Mouse (Mus musculus) kidney, adult 8-10 months (tissue): ENCODE results near the gene Recql5.

Experiments used
- DNase-seq, 2 experiments: peaks; one replicate each; pipeline ENCODE4 v3.0.0; 2022

The Recql5 gene

DNA sequence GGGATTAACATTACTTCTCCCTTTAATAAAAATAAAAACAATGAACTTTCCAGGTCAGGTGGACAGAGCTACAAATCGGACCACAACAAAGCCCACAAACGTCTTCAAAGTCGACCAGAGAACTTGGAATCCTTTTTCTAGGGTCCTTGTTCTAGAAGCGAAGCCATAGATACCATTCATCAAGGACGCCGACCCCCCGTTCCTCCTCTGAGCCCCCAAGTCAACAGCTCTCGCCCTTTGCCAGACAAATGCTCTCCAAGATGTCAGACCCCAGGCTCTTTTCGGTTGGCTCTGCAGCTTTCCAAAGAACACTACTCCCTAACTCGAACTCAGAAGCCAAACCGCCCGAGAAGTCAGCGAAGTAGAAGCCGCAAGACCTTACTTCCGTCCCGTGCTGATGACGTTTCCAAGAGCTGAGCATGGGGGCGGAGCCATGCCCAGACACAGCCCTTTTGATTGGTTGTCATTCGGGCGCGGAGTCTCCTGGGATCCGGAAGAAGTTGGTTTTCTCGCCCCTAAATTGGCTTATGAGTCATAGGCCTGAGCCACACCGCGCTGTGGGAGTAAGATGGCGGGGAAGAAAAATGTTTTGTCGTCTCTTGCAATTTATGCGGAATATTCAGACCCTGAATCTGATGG is at the start of gene Recql5, which contains the start of gene Sap30bp:
Recql5 (minus strand) TSS at position 370 of the 639 bp plus-strand sequence.
Sap30bp (plus strand) TSS at position 175 of the 639 bp plus-strand sequence.
- DNase-seq: peak; percentile 98

DNA sequence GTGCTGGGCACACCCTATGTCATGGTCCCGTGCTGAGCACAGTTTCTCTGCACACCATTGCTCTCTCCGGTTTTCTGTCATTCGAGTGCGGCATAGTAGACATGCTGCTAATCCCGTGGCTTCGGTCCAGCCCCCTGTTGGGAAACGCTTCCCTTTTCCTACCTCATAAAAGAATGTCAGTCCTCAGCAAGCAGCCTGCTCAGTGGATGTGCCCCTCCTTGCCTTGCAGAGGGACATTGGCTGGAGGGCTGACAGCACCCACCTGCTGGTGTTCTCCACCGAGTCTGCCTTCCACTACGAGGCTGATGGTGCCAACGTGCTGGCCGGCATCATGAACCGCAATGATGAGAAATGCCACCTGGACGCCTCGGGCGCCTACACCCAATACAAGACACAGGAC is 49.2 kb upstream of the Recql5 start:
- DNase-seq: no peak

DNA sequence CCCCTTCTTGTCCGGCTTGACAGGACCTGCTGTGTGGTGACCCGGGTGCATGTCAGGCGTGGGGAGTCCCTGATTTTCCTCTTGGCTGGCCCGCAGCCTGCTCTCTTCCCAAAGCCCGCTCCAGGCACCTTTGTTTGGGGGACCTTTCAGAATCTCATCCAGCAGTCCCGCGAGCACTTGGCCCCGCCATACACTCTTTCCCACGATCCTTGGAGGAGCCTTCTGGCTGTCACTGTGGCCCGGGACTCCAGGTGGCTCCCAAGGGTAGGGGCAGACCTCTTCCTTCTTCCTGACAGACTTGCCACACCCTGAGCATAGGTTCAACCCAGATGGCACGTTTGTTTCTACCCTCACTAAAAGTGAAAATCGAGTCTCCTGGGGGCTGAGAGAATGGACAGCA is 42.3 kb upstream of the Recql5 start:
- no peak for DNase-seq

DNA sequence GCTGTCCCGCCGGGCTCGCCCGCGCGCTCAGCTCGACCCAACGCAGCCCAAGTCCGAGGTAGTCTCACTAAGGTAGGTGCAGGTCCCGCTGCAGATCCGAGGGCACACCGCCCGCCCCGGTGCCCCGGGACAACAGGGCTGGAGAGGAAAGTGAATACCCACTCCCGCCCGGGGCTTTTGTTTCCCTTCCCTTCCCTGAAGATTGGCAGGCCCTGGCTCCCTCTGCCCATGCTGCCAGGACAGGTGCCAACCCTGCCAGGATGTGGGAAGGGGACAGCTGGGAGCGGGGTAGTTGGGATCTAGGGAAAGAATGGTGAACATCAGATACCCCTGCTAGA is 41.8 kb upstream of the Recql5 start:
- DNase-seq: no peak

DNA sequence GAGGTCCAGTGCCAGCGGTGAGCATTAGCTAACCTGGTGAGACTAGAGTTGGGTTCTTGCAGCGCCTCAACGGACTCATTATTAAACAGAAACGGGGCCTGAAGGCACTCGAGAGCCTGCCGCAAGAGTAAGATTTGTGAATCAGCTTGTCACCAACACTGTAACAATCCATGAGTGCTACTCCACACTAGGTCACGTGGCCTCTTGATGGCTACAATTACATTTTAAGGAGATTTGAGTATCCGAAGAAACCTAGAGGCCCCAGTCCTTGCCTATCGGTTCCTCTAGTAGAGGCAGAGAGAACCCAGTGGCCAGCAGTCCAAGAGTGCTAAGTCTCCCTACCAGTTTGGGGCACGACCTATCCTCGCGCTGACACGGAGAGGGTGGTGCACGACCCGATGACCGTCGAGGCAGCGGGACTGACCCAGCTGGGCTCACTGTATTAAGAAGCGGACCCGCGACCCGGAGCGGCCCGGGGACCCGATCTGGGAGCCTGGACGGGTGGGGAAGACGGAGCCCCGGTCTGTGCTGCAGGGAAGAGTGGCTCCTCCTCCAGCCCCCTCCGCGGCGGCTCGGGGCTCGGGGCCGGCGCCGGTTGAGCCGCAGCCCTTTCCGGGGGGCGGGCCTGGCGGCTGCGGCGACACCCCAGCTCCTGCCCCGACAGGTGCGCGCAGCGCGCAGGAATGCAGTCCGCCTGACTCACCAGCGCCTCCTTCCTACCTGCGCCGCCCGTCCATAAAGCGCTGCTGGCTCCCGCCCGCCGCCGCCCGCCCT is 41.2 kb upstream of the Recql5 start, which contains the start of gene Itgb4:
Itgb4 (plus strand) TSS at position 401 of the 774 bp plus-strand sequence.
- peak; percentile 58 to 65 for DNase-seq

DNA sequence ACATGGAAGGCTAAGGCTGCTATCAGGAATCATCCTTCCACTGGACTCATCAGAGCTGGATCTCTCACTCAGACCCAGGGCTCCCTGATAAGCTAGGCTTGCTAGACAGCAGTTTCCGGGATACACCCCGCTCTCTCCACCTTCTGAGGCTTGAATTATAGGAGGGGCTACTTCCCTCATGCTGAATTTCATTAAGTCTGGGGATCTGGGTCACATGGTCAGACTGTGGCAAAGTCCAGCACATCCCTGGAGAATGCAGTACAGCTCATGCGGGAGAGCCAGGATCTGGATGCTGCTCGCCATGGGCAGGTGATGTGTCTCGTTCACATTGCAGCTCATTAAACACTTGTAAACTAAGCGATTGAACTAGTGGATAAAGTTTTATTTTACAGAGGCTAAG is 37.7 kb upstream of the Recql5 start:
- DNase-seq: peak in 1 of 2 experiments; percentile 37

DNA sequence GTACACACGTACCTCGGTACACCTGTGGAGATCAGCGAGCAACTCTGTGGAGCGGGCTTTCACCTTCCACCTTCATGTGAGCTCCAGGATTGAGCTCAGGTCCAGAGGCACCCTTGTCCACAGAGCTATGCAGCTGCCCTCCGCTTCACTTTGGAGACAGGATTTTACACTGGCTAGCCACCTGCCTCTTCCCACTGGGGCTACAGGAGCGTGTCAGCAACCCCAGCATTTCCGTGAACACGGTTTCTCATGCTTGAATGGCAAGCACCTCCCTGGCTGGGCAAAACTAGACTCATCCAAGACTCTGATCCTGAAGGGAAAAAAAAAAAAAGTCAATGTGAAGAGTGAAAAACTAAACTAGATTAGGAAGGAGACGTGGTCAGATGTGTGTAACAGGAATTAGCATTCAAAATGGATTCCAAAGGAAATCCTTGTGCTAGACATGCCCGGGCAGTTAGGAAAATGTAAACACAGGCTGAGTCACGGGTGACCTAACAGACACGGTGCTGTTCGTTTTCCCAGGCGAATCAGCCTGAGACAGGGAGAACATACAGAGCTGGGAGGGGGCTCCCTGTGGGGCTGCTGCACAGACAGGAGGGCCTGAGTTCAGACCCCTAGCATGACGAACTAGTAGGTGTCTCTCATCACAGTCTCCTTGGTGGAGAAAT is 36.9 kb upstream of the Recql5 start:
- DNase-seq: peak; percentile 22 to 30

DNA sequence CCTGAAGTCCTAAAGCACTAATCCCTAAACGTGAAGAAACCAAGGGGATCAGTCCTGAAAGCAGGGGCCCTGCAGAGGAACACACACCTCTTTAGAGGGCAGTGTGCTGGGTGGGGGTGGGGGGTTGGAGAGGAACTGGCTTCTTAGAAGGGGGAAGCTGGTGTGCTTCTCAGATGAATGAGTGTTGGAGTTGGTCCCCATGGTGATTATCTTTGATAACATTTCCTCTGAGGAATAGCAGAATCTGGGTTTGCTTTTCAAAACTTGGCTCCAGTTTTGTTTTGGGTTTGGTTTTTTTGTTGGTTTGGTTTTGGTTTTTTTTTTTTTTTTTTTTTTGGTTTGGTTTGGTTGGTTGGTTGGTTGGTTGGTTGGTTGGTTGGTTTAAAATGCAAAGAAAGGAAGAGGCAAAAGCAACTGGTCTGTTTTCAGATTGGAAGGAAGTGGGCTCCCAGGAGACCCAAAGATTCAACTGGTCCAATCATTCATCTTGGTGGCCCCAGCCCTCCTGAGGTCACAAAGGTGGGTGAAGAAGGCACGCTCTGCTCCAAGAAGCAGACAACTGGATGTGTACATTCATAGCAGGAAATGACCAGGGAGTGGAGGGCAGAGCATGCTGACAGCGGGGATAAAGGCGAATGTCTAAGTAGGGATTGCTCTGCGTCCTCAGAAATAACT is 35.6 kb upstream of the Recql5 start:
- DNase-seq: no peak

DNA sequence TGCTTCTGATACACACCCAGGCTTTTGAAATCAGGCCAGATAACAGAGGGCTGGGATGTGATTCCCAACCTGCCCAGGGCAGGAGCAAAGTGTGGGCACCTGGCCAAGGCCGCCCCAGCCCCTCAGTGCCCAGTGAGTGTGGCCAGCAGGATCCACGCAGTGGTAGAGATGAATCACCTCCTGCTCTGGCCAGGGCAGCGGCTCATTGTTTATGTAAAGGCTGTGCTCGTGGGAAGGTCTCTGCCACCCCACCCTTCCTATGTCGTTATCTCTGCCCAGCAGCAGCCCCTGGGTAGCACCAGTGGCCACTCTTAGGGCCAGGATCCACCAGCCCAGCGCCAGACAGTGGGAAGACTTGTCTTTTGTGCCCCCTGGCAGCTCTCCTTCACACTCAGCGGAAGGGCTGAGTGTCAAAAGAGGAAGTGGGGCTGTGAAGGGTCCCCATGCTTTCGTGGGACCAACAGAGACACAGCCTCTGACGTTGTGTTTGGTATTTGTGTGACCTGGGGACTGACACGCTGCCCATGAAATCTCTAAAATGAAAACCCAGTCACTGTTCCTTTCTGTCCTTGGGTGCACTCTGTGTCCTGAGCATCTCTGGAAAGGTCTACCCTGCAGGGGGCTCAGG is 31.8 kb upstream of the Recql5 start:
- peak in 1 of 2 experiments; percentile 21 for DNase-seq

DNA sequence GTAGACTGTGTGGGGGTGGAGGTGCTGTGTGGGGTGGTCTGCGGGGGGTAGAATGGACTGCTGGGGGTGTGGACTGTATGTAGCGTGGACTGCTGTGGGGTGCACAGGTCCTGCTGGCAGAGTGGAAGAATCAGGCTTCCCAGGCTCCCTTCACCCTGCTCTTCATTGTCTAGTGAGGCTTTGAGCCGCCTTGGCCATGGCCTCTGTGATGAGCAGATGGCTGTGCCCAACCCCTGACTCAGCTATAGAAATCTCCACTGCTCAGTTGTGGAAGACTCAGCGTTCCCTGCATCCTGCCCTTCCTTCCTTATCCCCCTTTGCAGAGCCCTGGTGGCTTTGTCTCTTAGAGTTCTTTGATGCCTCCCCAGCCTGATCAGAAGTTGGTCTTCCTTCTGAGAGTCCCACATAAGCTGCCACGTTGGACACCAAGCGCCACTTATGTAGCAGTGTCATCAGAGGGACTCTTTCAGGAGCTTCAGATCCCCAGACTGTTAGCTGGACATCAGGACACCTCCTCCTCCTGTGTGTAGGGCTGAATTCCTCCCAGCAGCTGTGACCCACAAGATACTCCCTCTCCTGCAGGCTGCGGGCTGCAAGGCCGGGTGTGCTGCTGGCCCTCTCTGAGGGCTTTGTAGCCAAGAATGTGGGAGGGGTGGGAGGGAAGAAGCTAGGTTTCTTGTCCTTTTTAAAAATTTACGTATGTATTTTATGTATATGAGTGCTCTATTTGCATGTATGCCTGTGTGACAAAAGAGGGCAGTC is 29.6 kb upstream of the Recql5 start:
- no peak for DNase-seq

DNA sequence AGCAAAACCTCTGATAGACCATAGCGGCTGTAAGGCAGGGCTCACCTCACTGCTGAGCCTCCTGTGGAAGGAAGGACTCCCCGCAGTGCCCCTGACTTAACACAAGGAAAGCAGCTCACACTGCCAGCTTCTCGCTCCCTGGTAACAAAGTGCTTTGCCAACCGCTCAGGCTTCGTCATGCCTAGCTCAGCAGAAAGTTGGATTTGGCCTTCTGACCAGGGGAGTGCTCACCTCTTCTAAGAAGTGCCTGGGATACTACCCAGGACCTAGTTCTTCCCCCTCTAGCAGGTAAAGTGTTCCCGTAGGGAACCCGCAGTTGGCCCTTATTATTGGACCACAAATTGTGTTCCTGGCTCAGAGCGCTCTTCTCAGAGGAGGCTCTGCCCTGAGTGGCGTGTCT is 25.7 kb upstream of the Recql5 start:
- DNase-seq: peak; percentile 25 to 38

DNA sequence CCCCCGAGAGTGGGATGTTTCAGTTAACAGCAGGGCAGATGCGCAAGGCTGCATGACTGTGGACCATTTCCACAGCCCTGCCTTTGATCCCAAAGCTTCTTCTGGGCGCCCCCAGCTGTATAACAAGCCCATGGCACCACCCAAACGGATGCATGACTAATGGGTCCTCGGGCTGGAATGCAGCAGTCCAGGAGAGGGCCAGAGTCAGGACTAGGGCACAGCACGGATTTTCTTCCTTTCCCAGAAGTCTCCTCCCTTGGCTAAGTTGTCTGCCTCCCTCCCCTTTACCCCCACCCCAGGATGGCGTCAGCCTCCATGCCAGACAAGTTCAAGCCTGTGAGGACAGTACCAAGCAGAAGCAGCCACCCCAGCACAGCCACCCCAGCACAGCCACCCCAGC is 24.7 kb upstream of the Recql5 start:
- no peak for DNase-seq

DNA sequence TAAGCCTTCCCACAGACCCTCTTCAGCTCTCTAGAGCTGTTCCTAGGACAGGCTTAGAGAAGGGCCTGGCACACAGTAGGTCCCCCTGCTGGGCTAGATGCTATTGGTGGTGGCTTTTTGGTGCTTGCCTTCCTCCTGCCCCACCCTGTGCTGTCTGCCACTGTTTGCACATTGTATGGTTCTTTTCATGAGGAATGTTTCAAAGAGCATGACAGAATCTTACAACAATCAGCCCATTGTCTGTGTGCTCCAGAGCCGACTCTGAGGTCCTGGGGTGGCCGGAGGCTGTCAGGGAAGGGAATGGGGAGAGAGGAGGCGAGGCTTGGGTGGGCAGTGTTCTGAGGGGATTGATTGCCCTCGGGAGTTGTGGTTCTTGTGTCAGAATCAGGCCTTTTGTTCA is 23.2 kb upstream of the Recql5 start:
- DNase-seq: no peak

DNA sequence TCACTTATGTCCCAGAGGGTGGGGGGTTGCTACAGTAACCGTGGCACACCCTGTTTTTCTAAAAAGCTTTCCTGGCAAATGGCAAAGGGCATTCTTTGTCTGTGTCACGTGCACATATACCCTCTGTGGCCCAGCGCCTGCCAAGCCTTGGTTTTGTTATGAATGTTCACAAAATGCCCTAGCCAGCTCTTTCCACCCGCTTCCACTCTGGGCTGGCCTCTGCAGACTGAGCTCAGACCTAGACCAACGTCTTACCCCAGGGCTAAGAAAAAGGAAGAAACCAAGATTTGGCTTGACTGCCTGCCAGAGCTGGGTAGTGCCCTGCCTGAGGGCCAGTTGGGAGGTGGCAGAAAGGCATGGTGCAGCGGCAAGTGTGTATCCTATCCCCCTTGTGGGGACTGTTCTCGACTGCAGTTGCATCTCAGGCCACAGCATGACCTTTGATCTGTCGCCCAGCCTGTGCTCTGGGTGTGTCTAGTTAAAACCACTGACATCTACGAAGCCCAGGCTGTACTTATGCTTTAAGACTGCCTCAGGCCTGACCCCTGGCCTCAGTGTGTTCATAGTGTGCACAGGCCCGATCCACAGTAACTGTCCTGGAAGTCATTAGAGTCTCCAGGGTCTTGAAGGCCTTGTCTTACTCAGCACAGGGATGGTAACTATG is 22.1 kb upstream of the Recql5 start:
- DNase-seq: peak; percentile 55 to 59

DNA sequence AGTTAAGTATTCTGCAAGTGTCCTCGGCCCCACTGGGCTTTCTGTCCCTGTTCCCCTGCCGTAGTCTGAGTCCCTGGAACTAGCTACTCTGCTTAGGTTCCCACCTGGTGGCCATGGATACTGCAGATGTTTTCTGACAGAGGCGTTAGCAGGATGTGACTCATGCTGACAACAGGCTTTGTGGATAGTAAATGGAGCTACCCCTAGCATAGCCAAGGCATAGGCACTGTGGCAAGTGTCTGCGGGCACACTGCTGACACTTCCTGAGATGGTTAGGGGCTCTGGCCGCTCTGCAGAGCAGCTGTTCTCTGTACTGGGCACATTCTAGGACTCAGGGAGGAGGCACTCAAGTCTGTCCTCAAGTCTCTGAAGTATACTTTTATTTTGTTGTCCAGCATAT is 21.4 kb upstream of the Recql5 start:
- no peak for DNase-seq

DNA sequence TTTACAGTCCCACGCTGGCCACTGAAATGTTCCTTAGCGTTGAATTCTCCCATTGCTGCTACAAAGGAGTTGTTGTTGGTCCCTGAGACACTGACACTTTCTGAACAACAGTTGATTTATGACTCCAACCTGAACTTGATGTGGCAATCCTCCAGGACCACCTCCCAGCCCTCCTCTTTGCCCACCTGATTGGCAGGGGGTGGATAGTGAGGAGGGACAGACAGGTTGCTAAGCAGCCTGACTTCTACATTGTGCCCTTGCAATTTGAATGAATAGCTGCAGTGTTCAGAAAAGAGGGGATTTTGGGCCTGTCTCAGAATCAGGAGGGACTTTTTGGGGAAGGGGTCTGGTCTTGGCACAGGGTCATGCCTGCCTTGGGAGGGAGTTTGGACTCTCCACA is 17.4 kb upstream of the Recql5 start:
- no peak for DNase-seq

DNA sequence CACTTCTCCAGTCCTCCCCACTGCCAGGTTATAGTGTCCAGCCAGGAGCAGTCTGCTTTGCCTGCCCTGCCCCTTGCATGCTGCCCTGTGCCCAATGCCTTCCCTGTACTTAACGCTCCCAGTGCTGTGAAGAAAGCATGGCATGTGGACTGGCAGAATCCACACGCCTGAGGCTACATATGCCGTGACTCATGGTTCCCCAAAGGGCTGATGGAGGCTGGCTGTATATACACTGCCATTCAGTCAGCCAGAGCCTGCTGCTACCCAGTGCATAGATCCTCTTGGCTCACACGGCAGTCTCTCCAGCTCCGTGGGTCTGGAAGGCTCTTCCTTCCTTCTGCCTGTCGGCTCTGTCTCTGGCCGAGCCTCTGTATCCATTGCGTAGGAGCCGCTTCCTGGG is 15.0 kb upstream of the Recql5 start:
- DNase-seq: no peak

DNA sequence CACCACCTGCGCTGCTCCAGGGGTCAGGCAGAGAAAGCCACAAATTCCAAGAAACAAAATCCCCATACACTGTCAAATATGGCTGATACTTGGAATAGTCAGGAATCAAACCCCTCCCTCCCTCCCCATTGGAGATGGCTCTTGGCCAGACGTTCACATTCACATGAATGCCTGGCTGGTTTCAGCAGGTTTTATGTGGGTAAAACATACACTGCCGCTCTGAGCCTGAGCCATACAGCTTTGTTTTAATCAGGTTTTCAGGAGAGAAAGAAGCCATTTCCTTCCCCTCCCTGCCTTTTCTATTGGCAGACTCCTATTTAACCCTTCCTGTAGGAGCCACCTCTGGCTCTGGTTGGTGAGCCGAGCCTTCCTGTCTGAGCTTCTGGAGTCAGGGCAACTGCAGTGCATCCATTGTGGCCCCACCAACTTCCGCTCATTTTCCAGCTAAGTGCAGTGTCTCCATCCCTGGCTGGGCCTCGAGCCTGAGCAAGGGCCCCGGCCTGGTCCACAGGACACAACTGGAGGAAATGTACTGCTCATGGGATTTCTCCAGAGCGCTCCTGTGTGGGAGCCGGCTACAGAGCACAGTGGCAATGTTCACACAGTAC is 13.0 kb upstream of the Recql5 start:
- DNase-seq: peak; percentile 13 to 23

DNA sequence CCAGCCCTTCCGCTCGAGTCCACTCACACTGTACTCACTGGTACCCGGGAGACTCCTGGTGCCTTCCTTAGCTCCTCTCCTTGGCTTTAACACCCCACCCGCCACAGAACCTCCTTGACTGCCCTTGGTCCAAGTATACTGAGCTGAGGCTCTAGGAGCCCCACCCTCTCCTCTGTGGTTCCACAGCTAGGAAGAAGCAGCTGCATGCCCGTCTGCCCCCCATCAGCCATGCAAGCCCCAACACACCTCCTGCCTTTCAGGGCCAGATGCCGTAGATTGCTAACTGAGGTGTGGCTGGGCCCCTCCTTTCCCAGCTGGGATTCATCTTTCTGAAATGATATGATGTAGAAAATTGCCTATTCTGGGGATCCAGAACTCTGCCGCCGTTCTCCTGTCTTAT is 12.0 kb upstream of the Recql5 start:
- no peak for DNase-seq

DNA sequence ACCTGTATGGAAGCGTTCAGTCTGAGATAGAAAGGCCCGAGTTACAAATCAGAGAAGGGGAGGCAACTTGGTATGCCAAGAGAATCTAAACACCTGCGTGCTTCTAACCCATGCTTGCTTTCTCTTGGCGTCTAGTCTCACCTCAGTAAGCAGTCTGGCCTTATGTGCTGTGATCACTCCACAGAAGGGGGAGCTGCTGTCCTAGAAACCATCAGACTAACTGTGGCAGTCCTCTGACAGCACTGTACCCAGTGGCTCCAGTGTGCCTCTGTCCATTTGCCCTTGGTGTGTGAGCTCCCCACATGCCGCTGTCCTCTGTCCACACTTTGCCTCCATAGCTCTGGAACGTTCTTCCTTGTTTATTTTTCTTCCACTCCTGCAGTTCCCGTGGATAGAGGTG is 8.7 kb upstream of the Recql5 start:
- no peak for DNase-seq

DNA sequence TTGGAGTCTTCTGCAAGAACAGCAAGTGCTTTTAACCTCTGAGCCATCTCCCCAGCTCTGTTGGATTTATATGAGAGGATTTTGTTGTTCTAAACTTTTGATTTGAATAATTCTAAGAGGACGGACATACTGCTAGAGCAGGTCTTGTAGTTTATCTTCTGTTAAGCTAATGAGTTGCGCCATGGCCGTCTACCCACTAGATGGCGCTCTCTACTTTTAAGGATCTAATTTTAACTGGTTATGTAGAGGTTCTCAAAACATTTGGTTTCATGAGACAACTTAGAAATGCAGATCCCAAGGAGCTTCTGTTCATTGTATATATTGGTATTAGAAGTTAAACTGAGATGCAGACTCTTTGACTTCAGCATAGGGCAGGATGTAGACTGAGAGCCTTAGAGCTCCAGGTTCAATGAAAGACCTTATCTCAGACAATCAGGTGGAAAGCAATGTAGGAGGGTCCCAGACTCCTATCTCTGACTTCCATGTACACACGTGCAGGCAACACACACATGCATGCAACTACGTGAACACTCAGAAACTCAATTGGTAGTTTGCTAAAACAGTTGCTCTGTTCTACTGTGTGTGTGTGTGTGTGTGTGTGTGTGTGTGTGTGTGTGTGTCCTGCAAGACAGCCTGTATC is 6.5 kb upstream of the Recql5 start:
- peak; percentile 51 to 81 for DNase-seq
